Mouse (Mus musculus) layer of hippocampus, postnatal 25 days (tissue): ENCODE measurements around the gene Pkd1l1. TPM values are rescaled to one million over a fixed set of nuclear protein-coding genes. Genes with fewer than 3 reads are reported as not detected.

Experiments
- DNase-seq, 2 experiments: peaks; one replicate each; pipeline ENCODE4 v3.0.0; 2022; ENCODE audit warnings: mixed read lengths in 2 of 2, low spot score in 1 of 2; ENCODE audit errors: extremely low spot score in 1 of 2
- total RNA-seq, 2 experiments: library from RNA; stranded (reverse); gene quantifications; 2 replicates each; pipeline ENCODE4 v1.2.3; 2021

Gene Pkd1l1
- total RNA-seq, 2 experiments from 2014 or later = not detected

DNA sequence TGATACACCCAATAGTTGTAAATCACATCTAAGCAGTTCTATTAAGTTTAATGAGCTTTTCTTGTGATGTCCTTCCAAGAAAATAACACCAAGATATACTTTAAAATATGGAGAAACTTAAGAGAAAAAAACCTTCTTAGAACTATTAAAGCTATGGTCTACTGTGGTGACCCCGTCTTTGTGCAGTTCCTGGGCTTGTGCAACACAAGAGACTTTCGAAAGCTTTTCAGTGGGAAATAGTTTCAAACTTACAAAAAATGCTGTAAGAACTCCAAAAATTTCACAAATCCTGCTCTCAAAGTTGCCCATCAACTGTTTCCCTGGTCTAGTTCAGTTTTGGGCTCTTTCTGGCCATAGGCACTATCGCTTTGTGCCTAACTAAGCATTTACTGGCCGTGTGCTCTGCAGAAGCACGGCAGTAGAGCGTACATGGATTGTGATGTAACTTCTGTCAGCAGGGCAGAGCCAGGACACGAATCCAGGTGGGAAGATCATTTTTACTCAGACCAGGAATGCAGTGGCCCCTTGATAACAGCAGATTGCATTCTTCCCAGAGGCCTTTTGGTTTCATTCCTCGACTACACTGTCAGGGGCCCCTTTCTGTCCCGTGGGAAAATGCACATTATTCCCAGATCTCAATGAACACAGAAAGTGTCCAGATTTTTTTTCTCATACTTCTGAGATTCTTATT, 144.1 kb downstream of the Pkd1l1 start:
- DNase-seq = no peak

DNA sequence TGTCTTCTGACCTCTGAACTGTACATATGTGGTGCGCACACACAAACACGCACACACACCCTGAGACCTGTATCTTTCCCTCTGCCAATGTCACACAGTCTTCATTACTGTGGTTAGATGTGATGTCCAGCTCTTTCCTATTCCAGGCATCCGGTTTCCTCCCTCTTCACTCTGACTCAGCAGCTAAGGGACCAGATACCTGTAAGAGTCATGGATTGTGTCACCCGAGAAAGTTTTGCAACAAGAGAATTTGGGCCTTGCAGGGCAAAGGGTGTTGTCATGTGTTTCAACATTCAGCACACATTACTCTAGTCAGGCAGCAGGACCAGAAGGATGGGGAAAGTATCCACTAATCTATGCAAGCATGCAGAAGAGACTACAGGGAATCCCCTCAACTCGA, 146.5 kb downstream of the Pkd1l1 start:
- DNase-seq = no peak

DNA sequence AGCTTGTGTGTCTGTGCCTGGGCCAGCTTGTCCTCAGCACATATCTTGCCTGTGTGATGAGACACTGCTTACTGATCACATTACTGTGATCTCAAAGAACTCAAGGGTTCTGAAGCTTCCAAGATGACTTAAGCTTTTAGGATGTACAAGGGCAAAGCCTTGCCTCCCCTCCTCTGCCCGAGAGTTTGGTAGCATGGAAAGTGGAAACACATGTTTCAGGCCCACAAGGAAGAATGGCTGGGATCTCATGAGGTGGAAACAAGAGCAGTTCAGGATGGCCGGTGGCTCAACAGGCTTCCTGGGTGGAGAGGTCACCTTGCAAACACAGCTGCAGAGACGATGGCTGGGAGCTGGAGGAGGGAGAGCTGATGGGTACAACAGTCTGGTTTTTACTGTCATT, 147.0 kb downstream of the Pkd1l1 start:
- DNase-seq = no peak

DNA sequence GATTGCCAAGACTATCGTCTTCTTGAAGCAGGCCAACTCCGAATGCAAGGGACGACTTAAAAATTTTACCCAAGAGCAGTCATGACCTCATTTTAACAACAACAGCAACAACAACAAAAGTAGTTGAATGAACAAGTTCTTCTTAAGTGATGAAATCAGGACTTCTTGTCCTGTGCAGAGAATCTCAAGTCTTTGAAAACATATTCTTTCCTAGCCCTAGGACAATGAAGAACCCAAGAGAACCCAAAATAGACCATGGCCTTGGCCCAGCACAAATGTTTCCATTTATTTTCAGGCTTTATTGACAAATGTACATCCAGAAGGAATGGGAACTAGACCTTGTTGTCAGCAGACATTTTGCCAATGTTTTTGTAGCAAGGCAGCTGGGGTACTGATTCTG, 147.7 kb downstream of the Pkd1l1 start:
- no peak for DNase-seq

DNA sequence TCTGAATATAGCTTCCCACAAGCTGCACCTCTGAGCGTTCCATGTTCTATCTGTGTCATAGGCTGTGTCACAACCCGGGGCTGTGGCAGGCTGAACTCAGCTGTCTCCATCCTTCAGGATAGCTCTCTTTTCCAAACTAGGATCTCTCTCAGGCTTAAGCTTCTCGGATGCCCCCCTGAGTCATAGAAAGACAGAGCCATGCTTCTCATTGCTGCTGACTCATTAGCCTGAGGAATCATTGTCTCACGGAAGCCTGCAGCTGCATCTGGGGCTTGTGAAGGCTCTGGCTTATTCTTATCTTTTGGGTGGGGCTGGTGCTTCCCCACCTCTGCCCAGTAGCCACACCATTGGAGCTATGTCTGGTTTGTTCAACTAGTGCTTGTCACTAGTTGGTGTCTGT, 151.7 kb downstream of the Pkd1l1 start:
- no peak for DNase-seq

DNA sequence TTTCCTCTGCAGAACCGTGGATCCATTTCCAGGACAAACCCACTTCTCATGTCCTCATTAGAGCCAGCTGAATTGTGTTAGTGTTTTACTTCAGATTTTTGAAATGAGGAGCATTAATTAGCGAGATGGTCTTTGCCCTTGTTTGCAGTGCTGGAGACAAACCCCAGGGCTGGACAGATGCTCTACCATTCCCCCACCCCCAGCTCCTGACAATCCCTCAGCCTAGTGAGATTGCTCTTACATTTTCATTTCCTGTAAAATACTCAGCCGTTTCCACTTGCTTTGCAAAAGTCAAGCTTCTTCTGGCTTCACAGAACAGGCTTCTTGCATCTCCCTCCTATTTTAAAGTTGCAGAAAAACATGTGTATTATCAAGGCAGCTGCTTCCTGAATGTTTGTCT, 155.7 kb downstream of the Pkd1l1 start:
- no peak for DNase-seq

DNA sequence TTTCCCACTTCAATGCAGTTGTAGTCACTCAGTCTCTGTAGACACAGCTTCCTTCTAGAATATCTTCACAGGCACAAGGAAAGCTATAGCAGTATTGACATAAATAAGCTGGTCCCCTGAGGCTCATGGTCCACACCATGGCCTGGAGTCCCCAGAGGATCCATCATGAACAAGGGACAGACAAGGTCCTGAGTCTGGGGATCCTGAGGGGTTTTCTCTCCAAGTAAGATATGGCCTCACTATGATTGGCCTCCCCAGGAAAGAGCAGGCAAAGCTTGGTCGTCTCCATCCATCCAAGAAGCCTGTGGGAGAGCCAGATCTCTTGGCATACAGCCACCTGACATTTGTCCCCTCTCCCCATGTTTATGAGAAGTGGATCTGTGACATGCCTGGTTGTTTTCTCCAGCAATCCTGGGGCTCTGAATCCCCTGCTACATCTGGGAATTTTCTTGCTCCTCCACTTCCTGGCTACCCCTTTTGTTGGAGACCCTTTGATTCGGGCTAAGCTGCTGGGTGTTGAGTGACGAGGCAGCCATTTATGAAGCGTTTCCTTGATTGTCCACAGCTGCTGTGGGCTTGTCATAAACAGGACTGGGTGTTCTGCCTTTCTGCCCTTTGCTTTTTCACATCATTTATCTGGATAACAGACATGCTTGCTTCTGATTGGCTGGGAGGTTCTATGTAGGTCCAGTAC, 158.8 kb downstream of the Pkd1l1 start:
- no peak for DNase-seq

DNA sequence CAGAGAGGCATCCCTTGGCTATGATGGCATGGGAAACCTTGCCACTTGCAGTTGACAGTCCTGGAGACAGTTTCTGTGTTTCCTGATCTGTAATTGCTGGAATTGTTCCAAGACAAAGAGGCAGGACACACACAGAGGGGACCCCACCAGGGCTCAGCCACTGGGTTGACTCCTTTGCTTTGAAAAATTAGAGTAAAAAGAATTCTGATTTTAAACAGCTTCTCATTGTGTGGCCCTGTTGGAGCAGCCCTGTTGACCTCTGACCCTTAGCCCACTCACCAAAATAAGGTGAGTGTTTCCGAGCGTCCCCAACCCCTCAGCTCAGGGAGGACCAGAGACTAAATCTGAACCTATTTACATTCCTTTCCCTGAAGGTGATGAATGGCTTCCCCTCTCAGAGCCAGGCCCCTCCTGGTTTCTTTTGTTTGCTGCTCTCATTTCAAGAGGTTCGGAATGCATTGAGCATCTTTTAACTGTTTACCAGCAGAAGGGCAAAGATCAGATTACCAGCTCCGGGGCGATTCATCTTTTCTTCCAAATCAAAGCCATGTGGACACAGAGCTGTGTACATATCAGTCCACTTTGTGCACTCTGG, 161.5 kb downstream of the Pkd1l1 start:
- DNase-seq = no peak

DNA sequence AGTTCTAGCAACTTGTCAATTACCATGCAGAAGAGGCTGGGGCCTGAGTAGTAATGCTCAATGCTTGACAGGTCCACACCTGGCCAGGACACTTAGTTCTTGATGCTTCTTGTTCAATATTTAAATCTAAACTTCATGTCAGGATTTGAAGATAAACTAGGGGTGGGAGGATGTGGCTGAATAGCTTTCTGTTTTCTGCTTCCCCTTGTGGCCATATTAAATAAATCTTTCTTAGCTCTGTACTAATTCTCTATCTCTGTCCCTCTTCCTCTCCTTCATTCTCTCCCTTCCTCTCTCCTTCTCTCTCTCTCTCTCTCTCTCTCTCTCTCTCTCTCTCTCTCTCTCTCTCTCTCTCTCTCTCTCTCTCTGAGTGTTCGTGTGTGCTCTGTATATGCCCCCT, 163.4 kb downstream of the Pkd1l1 start:
- DNase-seq = no peak

DNA sequence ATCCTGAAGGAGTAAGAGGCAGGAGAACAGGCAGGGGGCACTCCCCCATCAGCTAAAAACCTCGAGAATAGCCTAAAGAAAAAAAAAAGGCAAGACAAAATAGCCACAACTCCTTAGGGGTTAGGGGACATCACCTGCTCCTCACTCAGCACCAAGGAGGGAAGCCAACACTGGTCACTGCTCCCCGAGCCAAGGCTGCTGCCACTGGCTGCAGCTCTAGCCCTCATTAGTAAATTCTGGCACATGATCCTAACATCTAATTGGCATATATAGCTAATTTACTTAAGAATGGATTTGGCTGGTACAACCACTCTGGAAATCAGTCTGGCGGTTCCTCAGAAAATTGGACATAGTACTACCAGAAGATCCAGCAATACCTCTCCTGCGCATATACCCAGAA, 166.1 kb downstream of the Pkd1l1 start:
- no peak for DNase-seq

DNA sequence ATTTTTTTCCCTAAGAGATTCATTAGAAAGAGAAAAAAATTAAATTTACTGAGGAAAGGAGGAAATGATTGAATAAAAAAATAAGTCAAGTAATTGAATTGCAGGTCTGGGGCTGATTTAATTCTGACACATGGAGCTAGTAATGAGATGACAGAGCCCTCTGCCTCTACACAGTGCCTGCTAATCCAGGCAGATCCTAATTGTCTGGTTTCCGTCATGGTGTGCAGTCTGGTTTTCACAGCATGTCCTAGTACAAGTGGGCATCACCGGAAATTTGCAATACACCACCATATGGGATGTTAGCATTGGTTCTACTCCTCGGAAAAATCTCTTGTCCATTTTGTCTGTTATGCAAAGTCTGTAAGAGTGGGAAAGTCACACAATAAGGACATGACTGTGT, 168.9 kb downstream of the Pkd1l1 start:
- DNase-seq = no peak

DNA sequence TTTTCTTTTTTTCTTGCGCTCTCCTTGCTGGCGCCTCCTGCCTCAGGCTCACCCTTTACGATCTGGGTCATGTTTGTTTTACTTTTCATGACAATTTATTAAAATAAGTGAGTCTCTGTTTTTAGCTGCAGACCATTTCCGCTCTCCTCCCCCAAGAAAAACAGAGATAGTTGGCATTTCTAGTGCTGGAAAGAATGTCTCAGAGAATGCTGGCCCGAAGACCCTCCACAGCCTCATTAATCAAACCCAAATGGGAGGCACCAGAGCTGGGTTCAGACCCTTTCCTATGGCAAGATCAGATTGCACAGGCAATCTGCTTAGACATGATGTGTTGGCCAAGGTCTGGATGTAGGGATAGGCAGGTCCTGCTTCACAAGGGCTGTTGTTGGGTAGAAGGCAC, 175.6 kb downstream of the Pkd1l1 start:
- no peak for DNase-seq

DNA sequence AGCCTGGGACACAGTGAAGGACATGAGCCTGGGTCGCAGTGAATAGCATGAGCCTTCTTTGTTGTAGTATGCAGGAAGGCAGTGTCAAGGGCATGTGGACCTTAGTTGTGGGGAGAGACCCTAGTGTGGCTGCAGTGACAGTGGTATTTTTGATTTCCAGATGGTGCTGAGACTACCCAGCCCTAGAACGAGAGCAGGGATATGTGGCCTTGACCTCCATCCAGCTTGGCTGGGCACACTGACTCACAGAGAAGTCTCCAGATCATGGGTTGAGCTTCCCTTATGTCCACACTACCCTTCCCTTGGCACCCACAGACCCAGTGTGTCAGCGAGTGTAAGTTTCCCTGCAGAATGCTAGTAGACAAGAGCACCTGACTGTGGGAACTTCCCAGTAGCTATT, 178.0 kb downstream of the Pkd1l1 start:
- no peak for DNase-seq

DNA sequence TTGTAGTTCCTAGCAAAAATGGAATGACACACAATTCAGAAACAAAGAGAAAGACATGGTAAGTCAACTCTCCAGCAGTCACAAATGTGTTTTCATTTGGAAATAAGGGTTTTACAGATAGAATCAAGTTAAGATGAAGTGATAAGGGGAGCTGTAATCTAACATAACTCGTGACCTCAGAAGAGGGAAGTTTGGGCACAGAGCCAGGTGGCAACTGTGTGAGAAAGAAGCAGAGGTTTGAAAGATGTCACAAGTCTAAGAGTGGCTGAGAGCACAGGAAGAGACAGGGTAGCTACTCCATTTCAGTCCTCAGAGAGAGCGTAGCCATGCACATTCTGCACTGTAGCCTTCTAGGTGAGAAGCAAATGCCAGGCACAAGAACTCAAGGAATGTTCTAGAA, 180.9 kb downstream of the Pkd1l1 start:
- DNase-seq = no peak

DNA sequence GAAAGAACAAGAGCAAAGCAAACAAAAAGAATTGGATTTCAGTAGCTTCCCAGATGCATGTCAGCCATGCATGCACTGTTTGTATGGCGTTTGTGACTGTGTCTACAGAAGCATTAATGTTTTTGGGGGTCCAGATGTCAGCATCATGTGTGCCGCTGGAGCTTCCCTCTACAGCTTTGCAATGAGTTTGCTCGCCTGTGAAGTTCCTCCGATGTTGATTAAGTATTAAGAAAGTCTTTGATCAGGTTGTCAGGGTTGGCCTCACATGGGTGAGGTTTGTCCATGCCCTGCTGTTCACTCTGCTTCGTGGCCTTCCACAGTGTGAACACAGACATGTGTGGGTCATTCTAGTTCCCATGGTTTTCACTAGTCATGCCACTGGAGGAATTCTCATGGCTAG, 183.9 kb downstream of the Pkd1l1 start:
- no peak for DNase-seq

DNA sequence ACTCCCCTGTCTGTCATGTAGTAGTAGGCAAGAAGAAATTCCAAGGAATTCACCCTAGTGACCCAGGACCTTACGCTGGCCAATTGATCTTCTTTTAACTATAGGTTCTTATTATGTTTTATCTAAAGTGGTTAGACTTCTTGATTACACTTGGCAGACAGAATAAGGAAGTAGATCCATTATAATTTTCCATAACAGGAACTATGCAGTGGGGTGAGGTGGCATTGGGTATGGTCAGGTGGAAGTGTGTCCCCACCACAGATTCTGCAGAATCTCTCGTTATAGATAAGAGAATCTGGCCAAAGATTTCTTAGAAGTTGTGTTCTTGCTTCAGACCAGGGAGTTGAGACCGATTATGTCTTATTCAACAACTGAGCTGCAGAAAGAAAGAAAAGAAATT, 185.5 kb downstream of the Pkd1l1 start:
- no peak for DNase-seq

DNA sequence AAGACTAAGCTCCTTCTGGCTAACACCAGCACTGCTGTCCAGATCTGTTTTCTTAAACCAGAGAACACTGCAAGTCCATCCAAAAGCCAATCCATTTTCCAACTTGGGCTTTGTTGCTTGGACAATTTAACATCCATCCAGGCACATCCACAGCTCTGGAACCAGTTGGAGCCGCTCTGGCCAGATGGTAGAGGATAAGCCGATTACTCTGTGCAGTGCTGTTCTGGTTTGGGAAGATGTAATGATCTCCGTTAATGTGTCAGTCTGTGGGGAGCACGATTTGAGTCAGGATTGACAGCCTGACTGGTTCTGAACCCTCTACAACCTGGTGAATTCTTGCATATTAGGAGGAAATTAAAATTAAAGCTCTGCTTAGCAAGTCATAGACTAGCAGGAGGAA, 188.7 kb downstream of the Pkd1l1 start:
- no peak for DNase-seq

DNA sequence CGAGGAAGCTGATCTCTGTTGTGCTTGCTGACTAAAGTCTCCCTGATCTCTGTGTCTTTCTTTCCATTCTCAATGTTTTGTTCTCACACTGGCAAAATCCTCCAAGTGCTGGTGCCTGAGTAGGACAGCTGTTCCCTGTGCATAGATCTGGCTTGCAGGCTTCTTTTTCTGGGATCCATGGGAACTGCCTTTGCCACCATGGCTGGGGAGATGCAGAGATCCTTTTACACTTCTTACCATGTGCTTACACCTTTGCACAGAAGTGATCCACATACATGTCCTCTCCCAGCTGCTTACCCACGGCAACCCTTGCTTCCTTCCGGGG, 191.0 kb downstream of the Pkd1l1 start:
- no peak for DNase-seq

DNA sequence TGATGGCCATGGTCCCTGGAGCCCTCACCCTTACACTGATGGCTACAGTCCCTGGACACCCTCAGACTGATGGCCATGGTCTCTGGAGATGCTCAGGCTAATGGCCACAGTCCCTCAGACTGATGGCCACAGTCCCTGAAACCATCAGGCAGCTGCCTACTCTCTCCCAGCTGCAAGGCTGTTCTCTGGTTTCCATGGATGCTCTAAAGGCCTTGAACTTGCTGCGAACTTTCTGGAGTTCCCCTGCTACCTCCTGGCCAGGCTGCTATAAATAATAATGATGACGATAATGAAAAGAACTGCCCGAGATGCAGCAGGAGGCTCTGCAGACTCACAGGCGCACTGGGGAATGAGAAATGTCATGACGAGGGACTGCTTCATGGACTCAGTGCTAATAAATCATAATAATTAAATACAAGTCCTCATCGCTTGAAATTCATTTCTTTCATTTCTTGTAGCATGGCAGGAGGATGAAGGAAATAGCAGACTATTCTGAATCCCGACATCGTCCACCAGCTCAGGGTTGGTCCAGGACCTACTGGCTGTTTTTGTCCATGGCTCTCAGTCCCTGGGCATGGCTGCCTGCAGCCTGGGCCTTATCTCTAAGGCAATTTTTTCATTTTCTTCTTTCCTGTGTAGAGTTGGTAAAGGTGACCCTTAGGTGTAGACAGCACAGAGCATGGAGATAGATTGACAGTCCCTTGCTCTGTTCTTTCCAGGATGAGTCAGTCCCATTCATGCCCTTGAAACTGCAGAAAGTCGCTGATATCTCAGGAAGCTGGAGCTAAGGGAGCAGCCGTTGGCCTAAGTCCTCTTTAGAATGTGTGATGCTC, 191.5 kb downstream of the Pkd1l1 start:
- no peak for DNase-seq

DNA sequence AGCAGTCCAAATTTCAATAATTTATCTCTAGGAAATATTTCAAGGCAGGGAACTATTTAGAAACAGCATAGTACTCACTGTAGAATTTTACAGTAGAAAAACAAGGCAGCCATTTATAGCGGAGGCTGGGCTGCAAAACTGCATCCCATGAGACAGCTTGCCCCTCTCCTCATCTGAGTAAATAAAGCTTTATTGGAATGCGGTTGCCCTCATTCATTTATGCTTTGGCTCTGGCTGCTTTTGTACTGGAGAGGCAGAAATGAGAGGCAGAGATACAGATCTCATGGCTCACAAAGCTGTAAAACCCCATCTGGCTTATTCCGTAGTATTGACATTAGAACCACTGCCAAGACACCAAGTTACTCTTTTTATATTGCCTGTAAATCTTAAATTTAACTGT, 193.6 kb downstream of the Pkd1l1 start:
- DNase-seq = no peak
